Mouse (Mus musculus): ENCODE results near the gene Cdc42ep4.
A peak's percentile ranks its signal among the peaks of the same experiment; 100 is the strongest.

The Cdc42ep4 gene

GRCm38 (mm10) chr11:113776851-113777511 lies 25.3 kb upstream of the Cdc42ep4 start:
- no peak for DNase-seq

DNA sequence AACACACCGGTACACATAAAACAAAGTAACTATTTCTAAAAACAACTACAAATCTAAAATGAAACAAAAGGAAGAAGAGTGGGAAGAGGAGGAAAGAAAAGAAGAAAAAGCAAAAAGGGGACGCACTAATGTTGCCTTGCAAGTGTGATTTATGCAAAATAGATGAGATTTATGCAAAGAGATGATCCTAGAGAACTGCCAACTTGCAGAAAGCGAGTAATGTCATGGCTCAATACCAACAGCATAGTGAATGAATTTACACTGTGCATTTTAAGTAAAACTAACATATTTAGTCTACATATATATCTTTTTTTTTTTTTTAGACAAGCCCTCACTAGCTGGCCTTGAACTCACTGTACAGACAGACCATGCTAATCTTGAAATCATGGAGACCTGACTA lies 23.1 kb upstream of the Cdc42ep4 start:
- no peak for DNase-seq

- no peak for DNase-seq
Measured at GRCm38 (mm10) chr11:113773191-113773590, 21.5 kb upstream of the Cdc42ep4 start.

- DNase-seq = no peak
Measured at GRCm38 (mm10) chr11:113771187-113771586, 19.5 kb upstream of the Cdc42ep4 start.

- no peak for DNase-seq
Measured at GRCm38 (mm10) chr11:113768356-113768755, 16.7 kb upstream of the Cdc42ep4 start.

- no peak for DNase-seq
Measured at GRCm38 (mm10) chr11:113767285-113767684, 15.6 kb upstream of the Cdc42ep4 start.

DNA sequence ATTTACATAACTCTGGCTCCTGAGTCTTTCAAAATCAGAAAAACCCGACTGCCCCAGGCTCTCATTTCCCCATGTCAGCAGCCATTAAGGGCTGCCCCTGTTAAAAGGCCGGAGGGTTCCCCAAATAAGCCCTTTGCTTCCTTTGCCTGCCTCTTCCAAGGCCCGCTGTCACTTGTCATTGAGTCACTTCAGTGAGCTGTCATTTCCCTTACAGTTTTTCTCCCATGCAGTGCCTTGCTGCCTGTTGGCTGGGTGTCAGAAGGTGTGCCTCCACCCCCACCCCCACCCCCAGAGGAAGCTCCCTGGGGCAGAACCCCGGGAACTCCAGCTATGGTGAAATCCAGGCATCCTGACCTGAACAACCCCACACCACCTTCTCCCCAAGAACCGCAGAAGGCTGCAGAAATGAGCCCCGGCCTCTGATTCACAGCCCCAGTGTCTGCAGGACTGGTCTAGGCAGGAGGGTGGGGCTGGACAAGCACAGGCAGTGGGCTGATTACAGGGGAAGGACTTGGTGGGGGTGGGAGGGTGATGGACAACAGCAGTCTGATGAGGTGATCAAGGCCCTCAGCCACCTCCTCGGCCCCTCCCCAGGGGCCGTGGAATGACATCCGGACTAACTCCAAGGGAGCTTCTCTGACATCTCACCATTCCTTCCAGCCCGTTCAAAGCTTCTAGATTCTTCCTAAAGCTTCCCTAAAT lies 14.8 kb upstream of the Cdc42ep4 start:
- DNase-seq = no peak

GRCm38 (mm10) chr11:113764132-113764849 lies 12.6 kb upstream of the Cdc42ep4 start:
- DNase-seq = no peak

GRCm38 (mm10) chr11:113763449-113763848 lies 11.8 kb upstream of the Cdc42ep4 start:
- DNase-seq = no peak

GRCm38 (mm10) chr11:113762136-113762797 lies 10.6 kb upstream of the Cdc42ep4 start:
- no peak for DNase-seq

DNA sequence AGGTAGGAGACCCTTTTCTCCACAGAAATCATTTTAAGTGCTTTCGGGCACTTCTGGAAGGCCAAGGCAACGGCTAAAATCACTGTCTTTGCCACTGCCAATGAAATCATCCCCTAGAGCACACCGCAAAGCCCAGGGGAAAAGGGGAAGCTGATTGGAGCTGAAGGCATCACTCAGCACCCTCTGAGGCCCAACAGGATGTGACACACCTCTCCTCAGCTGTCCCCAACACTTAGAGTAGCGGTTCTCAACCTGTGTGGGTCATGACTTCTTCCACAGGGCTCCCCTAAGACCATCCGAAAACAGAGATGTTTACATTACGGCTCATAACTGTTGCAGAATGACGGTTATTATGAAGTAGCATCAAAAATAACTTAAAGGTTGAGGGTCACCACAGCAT lies 10.0 kb upstream of the Cdc42ep4 start:
- DNase-seq = no peak

DNA sequence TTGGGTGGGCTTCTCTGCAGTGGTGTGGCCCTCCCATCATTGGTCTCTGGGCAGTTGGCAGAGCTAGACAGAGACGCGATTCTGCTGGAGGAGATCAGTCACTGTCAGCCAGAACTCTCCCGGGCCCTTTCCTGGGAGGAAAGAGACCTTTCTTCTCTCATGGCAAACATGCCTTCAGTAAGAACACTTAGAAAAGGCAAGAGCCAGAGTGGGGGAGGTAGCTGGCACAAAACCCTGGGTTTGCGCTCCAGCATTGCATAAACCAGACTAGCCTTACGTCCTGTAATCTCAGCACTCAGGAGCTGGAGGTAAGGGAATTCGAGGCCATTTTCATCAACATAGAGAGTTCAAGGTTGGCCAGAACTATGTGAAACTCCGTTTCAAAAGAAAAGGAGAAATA lies 8.8 kb upstream of the Cdc42ep4 start:
- no peak for DNase-seq

DNA sequence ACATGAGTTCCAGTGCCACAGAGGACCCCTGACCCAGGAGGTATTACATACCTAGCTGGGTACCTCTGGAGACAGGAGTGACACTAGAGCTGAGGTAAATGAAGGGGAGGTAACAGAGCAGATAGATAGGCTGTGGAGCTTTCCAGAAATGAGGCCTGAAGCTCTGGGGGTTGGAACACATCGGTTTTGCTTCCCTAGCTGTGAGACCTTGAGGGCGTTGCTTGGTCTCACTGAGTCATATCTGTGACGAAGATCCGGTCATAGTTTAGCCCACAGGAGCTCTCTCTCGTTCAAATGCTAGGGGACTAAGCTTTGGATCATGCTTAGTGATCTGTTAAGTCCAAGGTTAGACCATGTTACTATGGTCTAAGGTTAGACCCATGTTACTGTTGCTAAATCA lies 7.2 kb upstream of the Cdc42ep4 start:
- DNase-seq = no peak

- no peak for DNase-seq
Measured at GRCm38 (mm10) chr11:113756578-113756977, 4.9 kb upstream of the Cdc42ep4 start.

GRCm38 (mm10) chr11:113755878-113756277 lies 4.2 kb upstream of the Cdc42ep4 start:
- DNase-seq = no peak

DNA sequence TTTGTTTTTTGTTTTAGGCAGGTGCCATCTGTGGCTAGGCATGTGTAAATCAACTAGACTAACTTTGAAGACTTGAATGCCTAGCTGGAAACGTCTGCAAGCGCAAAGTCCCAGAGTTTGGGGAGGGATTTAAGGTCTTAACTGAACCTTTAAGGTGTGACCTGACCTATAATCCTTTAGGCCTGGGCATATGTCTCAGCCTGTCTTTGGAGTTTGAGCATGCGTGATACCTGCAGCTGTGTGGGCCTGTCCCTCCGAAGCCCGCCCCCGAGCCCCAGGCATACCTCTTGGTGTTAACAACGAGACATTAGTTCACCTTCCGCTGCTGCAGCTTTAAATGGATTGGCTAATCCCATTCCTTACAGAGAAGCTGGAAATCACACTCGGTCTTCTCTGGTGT lies 3.2 kb upstream of the Cdc42ep4 start:
- DNase-seq = no peak

DNA sequence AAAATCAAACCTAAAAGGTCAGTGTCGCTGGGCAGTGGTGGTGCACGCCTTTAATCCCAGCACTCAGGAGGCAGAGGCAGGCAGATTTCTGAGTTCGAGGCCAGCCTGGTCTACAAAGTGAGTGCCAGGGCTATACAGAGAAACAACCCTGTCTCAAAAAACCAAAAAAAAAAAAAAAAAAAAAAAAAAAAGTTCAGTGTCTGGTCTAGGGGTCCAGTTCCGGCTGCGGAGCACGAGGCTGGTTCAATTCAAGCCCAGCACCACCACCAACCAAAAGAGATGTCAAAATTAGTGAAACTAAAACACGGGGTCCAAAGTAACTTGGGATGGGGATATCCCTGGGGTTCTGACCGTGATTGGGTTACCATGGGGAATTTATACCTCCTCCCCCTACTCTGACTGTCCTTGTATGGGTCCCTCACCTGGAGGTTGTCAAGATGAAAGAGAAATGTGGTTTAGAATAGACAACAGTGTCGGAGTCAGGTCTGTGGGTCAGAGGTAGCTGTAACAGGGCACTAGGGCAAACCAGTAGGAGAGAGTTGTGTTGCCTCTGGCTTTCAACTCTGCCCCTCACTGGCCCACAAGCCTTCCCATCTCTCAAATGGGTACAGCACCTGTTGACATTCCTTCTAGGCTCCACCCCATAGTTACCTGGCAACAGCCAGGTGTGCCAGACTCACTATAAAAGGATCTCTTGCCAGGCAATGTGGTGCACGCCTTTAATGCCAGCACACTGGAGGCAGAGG lies 1.2 kb upstream of the Cdc42ep4 start:
- no peak for DNase-seq

GRCm38 (mm10) chr11:113752158-113752661 lies 529 bp upstream of the Cdc42ep4 start:
- no peak for DNase-seq

DNA sequence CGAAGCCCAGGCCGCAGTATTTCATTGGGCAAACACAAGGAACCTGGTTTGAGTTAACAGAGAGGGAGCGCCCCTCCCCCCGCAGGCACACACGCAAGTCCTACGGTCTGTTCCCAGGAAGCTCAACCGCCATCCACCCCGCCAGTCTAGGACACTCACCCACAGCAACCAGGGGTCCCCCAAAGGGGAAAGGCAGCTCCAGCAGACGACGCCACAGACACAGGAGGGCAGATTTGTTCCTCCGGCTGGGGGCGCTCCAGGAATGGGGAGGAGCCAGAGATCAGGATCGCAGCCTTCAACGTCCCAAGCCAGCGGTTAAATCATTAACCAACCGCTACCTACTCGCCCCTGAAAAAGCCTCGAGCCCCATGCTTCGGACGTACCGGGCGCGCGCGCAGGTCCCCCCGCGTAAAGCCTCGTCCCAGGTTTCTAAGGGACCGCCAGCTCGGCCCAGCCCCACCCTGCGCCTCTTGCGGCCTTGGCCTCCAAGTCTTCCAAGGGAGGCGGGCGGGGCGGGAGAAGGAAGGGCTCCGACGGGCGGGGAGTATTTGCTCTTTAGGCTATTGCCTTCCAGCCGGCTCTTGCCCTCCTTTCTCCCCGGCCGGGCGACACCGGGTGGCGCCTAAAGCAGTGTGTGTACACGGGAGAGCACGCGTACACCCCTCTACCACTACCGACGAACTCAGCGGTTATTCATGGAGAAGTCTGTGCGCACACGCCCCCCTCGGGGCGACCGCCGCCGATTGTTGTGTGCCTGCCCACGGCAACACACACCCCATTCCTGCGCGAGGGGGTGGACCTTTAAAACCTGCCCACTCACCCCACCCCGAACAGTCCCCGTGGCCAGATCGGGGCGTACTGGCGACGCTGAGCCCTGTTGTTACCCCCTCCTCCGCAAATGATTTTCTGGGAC lies 854 bp downstream of the Cdc42ep4 start:
- DNase-seq = peak; percentile 20

DNA sequence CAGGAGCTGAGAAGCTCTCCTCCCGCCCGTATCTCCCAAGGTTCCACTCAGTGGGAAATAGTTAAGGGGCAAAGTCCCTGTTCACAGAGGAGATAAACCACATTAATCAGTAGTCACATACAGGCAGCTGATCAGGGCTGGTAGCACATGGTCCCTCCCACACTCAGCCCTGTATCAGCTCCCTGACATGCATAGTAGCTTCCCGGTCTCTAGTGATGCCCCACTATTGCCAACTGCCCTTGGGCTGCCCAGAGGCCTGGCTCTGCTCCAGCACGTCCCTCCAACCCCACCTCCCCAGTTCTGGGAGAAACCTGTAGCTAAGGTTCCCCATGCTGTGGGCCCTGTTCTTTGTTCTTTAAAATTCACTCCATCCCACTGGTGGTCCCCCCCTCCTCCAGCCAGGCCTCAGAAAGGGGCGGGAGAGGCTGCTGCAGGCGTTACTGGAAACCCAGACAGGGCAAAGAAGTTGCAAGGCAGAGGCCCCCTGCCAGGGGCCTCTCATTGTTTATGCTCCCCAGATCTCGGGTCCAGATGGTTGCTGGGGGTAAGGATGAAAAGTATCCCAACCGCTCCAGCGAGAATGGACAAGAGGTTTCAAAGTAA lies 1.8 kb downstream of the Cdc42ep4 start:
- no peak for DNase-seq

All from cerebellum, adult 11 months (tissue).